In genomic region chr10:98913610-98913960, GRCm38 (mm10) we compare ENCODE assay signal across 8 mouse cellular contexts. TPM values are rescaled to one million over a fixed set of nuclear protein-coding genes. Genes with fewer than 3 reads are reported as not detected.
A peak's percentile ranks its signal among the peaks of the same experiment; 100 is the strongest.
DNase-seq lines count a peak whose midpoint lies in the region; ATAC-seq and TF ChIP-seq lines count a peak whose summit lies in the region.

No protein-coding gene starts in this region.

- intact Hi-C loops in left cerebral cortex, postnatal 4 days (cut with DNase I): loop anchor here (5.0 to 10.0 kb wide), 2 partner anchors 421 to 1069 kb away; no protein-coding TSS in a partner anchor

- peak overlapping the region; percentile 63 for H3K4me2 ChIP-seq in lung, embryonic 14.5 days
- peak overlapping the region; percentile 58 for H3K4me2 ChIP-seq in embryonic facial prominence, embryonic 12.5 days (replicated peaks)
- H3K4me2 ChIP-seq in intestine, embryonic 15.5 days (replicated peaks): peak overlapping the region; percentile 70
- peak overlapping the region; percentile 62 for H3K4me2 ChIP-seq in neural tube, embryonic 13.5 days

- H3K9me3 ChIP-seq in lung, embryonic 14.5 days (ENCODE audit: low read depth, low read length): no peaks in the 10 kb centered on the region
- no peaks in the 10 kb centered on the region for H3K9me3 ChIP-seq in embryonic facial prominence, embryonic 12.5 days
- no peaks in the 10 kb centered on the region for H3K9me3 ChIP-seq in intestine, embryonic 15.5 days
- H3K9me3 ChIP-seq in neural tube, embryonic 13.5 days: no peaks in the 10 kb centered on the region

- H3K9ac ChIP-seq in lung, embryonic 14.5 days: peak overlapping the region; percentile 91
- peak overlapping the region; percentile 90 for H3K9ac ChIP-seq in embryonic facial prominence, embryonic 12.5 days
- H3K9ac ChIP-seq in intestine, embryonic 15.5 days: peak overlapping the region; percentile 81
- H3K9ac ChIP-seq in neural tube, embryonic 13.5 days: peak overlapping the region; percentile 84

- H3K27ac ChIP-seq in lung, embryonic 14.5 days (ENCODE audit: low read depth): peak overlapping the region; percentile 95
- H3K27ac ChIP-seq in embryonic facial prominence, embryonic 12.5 days: peak overlapping the region; percentile 99
- peak overlapping the region; percentile 95 for H3K27ac ChIP-seq in intestine, embryonic 15.5 days
- H3K27ac ChIP-seq in neural tube, embryonic 13.5 days (replicated peaks): peak overlapping the region; percentile 100

- under 1% methylated on average over 19 of the region's 19 CpGs for WGBS in lung, embryonic 14.5 days
- under 1% methylated on average over 19 of the region's 19 CpGs for WGBS in embryonic facial prominence, embryonic 12.5 days
- 0% methylated on average over 19 of the region's 19 CpGs for WGBS in intestine, embryonic 15.5 days
- under 1% methylated on average over 18 of the region's 19 CpGs for WGBS in neural tube, embryonic 13.5 days

- no peaks in the 10 kb centered on the region for H3K36me3 ChIP-seq in lung, embryonic 14.5 days (ENCODE audit: insufficient read depth)
- H3K36me3 ChIP-seq in embryonic facial prominence, embryonic 12.5 days: no peaks in the 10 kb centered on the region
- no peaks in the 10 kb centered on the region for H3K36me3 ChIP-seq in intestine, embryonic 15.5 days
- no peaks in the 10 kb centered on the region for H3K36me3 ChIP-seq in neural tube, embryonic 13.5 days

- no peaks in the 10 kb centered on the region for H3K27me3 ChIP-seq in lung, embryonic 14.5 days (ENCODE audit: insufficient read depth, low read length)
- no peaks in the 10 kb centered on the region for H3K27me3 ChIP-seq in embryonic facial prominence, embryonic 12.5 days
- no peaks in the 10 kb centered on the region for H3K27me3 ChIP-seq in intestine, embryonic 15.5 days (replicated peaks)
- no peaks in the 10 kb centered on the region for H3K27me3 ChIP-seq in neural tube, embryonic 13.5 days

- DNase-seq in lung, embryonic 14.5 days: no peak
- no peak for DNase-seq in lung, postnatal 14 days
- no peak for DNase-seq in left cerebral cortex, postnatal 4 days
- DNase-seq in left cerebral cortex, adult 8-10 months (ENCODE audit: low spot score in 2 of 2): no peak

- ATAC-seq in lung, embryonic 14.5 days (ENCODE audit: insufficient read depth): no peak
- no peak for ATAC-seq in embryonic facial prominence, embryonic 12.5 days (ENCODE audit: insufficient number of reproducible peaks, insufficient read depth, low FRiP score, low TSS enrichment)
- ATAC-seq in intestine, embryonic 15.5 days: no peak
- no peak for ATAC-seq in neural tube, embryonic 13.5 days (ENCODE audit: low read depth)
- no peak for ATAC-seq in megakaryocyte-erythroid progenitor cell, adult 5-6 weeks (replicated peaks; ENCODE audit: low FRiP score, low TSS enrichment, poor library complexity, severe bottlenecking)

- TF ChIP-seq CTCF in lung, embryonic 14.5 days (IDR thresholded peaks at IDR 0.05; ENCODE audit: low read depth): no peak

- peak overlapping the region; percentile 95 for H3K4me3 ChIP-seq in lung, embryonic 14.5 days (ENCODE audit: low read depth, low read length)
- H3K4me3 ChIP-seq in embryonic facial prominence, embryonic 12.5 days: peak overlapping the region; percentile 97
- peak overlapping the region; percentile 91 for H3K4me3 ChIP-seq in intestine, embryonic 15.5 days (replicated peaks)
- peak overlapping the region; percentile 94 for H3K4me3 ChIP-seq in neural tube, embryonic 13.5 days

- H3K4me1 ChIP-seq in lung, embryonic 14.5 days (ENCODE audit: insufficient read depth): no peaks in the 10 kb centered on the region
- H3K4me1 ChIP-seq in embryonic facial prominence, embryonic 12.5 days: peaks cover 6% of the 10 kb centered on the region; the same call in 1 of the 2 replicates
- H3K4me1 ChIP-seq in intestine, embryonic 15.5 days (replicated peaks): 0 out of 2 replicates have a peak, but pooled peaks cover 2% of the 10 kb centered on the region
- H3K4me1 ChIP-seq in neural tube, embryonic 13.5 days (replicated peaks): peaks cover 21% of the 10 kb centered on the region

RNA-seq across cellular contexts. Expression of gene Atp2b1, which starts 0.6 kb away (rescaled TPM):
- polyA plus RNA-seq in lung, embryonic 14.5 days (2014; fragmentation: Nextera tagmentation; extraction: Ambion mirVana): 174 and 176 TPM in 2 replicates
- 103 and 111 TPM in 2 replicates for polyA plus RNA-seq in embryonic facial prominence, embryonic 12.5 days (2016; fragmentation: Nextera tagmentation; extraction: Ambion mirVana)
- 155 and 176 TPM in 2 replicates for polyA plus RNA-seq in intestine, embryonic 15.5 days (2015; fragmentation: Nextera tagmentation; extraction: Ambion mirVana)
- polyA plus RNA-seq in neural tube, embryonic 13.5 days (2015; fragmentation: Nextera tagmentation; extraction: Ambion mirVana): 269 and 285 TPM in 2 replicates
- 100 to 1,000 TPM; 448 to 466 TPM for total RNA-seq in left cerebral cortex, postnatal 4 days (2021)
- 15.8 and 21.1 TPM in 2 replicates for total RNA-seq in megakaryocyte-erythroid progenitor cell, adult 5-6 weeks (2014; fragmentation: Nextera tagmentation)
- total RNA-seq in megakaryocyte-erythroid progenitor cell, adult 5-6 weeks (2017): 26.7 and 28.9 TPM in 2 replicates
- total RNA-seq in left cerebral cortex, adult 8-10 months (2022): 100 to 1,000 TPM; 728 to 813 (median 766) TPM
